Mouse (Mus musculus) G1E (cell line): ENCODE measurements around the gene Kifc1.

Experiments
- CTCF ChIP-seq: IDR thresholded peaks from 2 replicates; pipeline ENCODE4 v1.5.1; 2012; ENCODE audit warnings: low read depth, low read length, inconsistent platforms, mixed read lengths
- GATA2 ChIP-seq: IDR thresholded peaks from 2 replicates; pipeline ENCODE4 v1.6.1; 2012; ENCODE audit warnings: low read depth, low read length, inconsistent platforms, borderline replicate concordance

DNA sequence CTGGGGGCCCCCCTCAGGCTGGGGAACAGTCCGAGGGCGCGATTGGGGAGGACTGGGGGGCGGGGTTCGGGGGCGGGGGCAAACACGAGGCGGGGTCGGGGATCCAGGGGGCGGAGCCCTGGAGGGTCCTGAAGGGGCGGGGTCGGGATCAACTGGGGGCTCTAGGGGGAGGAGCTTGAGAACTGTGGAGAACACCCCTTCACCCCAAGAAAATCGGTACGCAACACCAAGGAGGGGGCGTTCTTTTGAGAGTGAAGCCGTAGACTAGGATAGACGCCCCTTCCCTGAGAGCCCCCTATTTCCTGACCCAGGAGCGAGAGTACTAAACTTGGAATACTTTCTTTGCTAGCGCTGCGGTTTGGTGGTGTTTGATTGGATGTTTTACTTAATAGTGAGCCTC, 25.8 kb upstream of the Kifc1 start:
- TF ChIP-seq GATA2 (no peak), CTCF (no peak)
